24 mouse cellular contexts compared by ENCODE assay signal in genomic region chr5:42250376-42250775, GRCm38 (mm10).
"Had no signal": no experiment of that assay in that cellular context is flagged by ENCODE, and none has a peak within 500 bp of the region (broad histone marks: within the 10 kb centered on the region; RNA-seq: fewer than 3 reads in every experiment).

No protein-coding gene starts in this region.

- H3K27me3 ChIP-seq: kidney, embryonic 15.5 days; limb, embryonic 13.5 days; liver, embryonic 12.5 days; liver, embryonic 15.5 days; lung, embryonic 15.5 days; megakaryocyte, embryonic 14.5 days; midbrain, embryonic 13.5 days; neural tube, embryonic 13.5 days had no signal

- ATAC-seq: liver, embryonic 12.5 days; midbrain, embryonic 13.5 days; midbrain, embryonic 16.5 days had no signal

- H3K36me3 ChIP-seq: kidney, embryonic 15.5 days; limb, embryonic 10.5 days; limb, embryonic 13.5 days; liver, embryonic 12.5 days; liver, embryonic 15.5 days; lung, embryonic 15.5 days; midbrain, embryonic 10.5 days; midbrain, embryonic 13.5 days; neural tube, embryonic 13.5 days had no signal

- H3K27ac ChIP-seq: kidney, embryonic 15.5 days; limb, embryonic 10.5 days; limb, embryonic 13.5 days; liver, embryonic 12.5 days; liver, embryonic 15.5 days; lung, embryonic 15.5 days; midbrain, embryonic 10.5 days; midbrain, embryonic 13.5 days; neural tube, embryonic 13.5 days had no signal

- DNase-seq: kidney, adult 8-10 months; kidney, postnatal 10 days; kidney, postnatal 36 days; layer of hippocampus, postnatal 36 days; liver; lung, adult 18-20 months; lung, postnatal 10 days; lung, postnatal 36 days; retina, postnatal 1 day; right cerebral cortex, postnatal 25 days; thymus, adult 2 months; thymus, postnatal 36 days had no signal

- H3K9me3 ChIP-seq: kidney, embryonic 15.5 days; limb, embryonic 10.5 days; limb, embryonic 13.5 days; liver, embryonic 12.5 days; liver, embryonic 15.5 days; lung, embryonic 15.5 days; megakaryocyte, embryonic 14.5 days; midbrain, embryonic 10.5 days; midbrain, embryonic 13.5 days; neural tube, embryonic 13.5 days had no signal

- H3K4me3 ChIP-seq: kidney, embryonic 15.5 days; limb, embryonic 10.5 days; limb, embryonic 13.5 days; liver, embryonic 12.5 days; liver, embryonic 15.5 days; lung, embryonic 15.5 days; megakaryocyte, embryonic 14.5 days; midbrain, embryonic 10.5 days; midbrain, embryonic 13.5 days; myocyte; neural tube, embryonic 13.5 days had no signal

- H3K4me2 ChIP-seq: kidney, embryonic 15.5 days; limb, embryonic 13.5 days; liver, embryonic 12.5 days; liver, embryonic 15.5 days; lung, embryonic 15.5 days; midbrain, embryonic 13.5 days; neural tube, embryonic 13.5 days had no signal

- H3K4me1 ChIP-seq: kidney, embryonic 15.5 days; limb, embryonic 10.5 days; limb, embryonic 13.5 days; liver, embryonic 12.5 days; liver, embryonic 15.5 days; lung, embryonic 15.5 days; megakaryocyte, embryonic 14.5 days; midbrain, embryonic 10.5 days; midbrain, embryonic 13.5 days; neural tube, embryonic 13.5 days had no signal

- H3K9ac ChIP-seq: kidney, embryonic 15.5 days; limb, embryonic 13.5 days; liver, embryonic 12.5 days; liver, embryonic 15.5 days; lung, embryonic 15.5 days; midbrain, embryonic 13.5 days; neural tube, embryonic 13.5 days had no signal
